Mouse (Mus musculus): ENCODE data around the gene Tspan12. TPM values are rescaled to one million over a fixed set of nuclear protein-coding genes. Genes with fewer than 3 reads are reported as not detected.

The Tspan12 gene
- 3.1 and 4.0 TPM in 2 replicates for polyA plus RNA-seq (2012; rRNA removed)

DNA sequence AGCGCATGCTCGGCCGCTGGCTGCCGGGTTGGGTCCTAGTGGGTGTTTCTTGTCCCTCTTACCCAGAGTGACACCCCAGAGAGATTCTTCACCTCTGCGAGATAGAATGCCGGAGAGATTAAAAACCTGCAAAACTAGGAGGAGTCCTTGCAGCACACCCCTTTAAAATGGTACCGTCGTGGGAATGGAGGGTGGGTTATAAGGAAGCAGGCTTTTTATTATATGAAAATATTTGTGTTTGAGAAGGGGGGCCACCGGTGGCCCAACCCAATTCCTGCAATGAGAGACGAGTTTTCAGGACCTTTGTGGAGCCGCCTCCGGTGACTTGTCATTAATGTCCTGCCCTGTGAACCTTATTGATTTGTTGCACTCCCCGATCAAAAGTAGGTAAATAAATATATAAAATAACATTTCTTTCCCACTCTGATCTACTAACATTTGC is at the start of gene Tspan12:
Gene Tspan12 (minus strand): TSS at position 172 of the 442 bp plus-strand sequence.

Other genes starting within 250 kb of the Tspan12 start
- gene Ing3, start 97.1 kb upstream of the Tspan12 start, polyA plus RNA-seq (2012; rRNA removed): 6.3 and 8.5 TPM in 2 replicates
- gene Cped1, start 133.4 kb upstream of the Tspan12 start, polyA plus RNA-seq (2012; rRNA removed): 37.0 and 49.8 TPM in 2 replicates